Mouse (Mus musculus) CD4-positive, CD25-positive, alpha-beta regulatory T cell, adult 2 months (primary cell): ENCODE measurements around the gene Aebp1.
"Not testable (repeated sequence)": the region's sequence is repeated elsewhere in the genome, so short reads cannot be mapped to it uniquely, and the experiment has no call there.

ENCODE experiments used
- DNase-seq: peaks from one replicate; pipeline ENCODE4 v3.0.0-alpha.2; 2012; ENCODE audit warnings: low read depth, low spot score

Gene Aebp1

GRCm38 (mm10) chr11:5855902-5856301 is 5.8 kb upstream of the Aebp1 start:
- no peak for DNase-seq

- no peak for DNase-seq
Measured at GRCm38 (mm10) chr11:5856479-5857130, 5.1 kb upstream of the Aebp1 start.

DNA sequence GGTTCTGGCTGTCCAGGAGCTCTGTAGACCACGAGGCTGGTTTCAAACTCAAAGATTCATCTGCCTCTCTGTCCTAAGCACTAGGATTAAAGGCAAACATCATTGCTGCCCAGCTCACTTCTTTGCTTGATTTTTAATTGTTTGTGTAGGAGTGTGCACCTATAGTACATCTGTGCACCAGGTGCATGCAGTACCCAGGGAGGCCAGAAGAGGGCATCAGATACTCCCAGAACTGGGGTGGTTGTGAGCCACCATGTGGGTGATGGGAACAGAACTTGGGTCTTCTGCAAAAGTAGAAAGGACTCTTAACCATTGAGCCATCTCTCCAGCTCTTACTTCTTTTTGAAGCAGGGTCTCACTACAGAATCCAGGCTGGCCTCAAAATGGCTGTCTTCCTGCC is 3.0 kb upstream of the Aebp1 start:
- DNase-seq = peak; percentile 48

- DNase-seq = no peak
Measured at GRCm38 (mm10) chr11:5859883-5860550, 1.7 kb upstream of the Aebp1 start.

DNA sequence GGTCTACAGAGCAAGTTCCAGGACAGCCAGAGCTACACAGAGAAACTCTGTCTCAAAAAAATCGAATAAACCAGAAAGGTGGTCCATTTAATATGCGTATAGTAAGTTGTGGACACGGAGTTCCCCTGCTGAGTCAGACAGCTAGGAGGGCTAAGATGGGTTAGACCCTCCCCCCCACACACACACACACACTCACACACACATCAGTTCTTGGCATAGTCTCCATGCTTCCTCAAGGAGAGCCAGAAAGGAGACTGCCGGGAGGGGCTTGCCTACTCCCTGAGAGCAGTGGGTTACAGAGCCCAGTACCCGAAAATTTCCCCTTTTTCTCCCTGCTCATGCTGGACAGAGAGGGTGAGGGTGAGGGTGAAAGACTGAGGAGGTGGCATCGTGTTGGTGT is 1.1 kb upstream of the Aebp1 start:
- no peak for DNase-seq

- DNase-seq = no peak
Measured at GRCm38 (mm10) chr11:5862394-5863105, 803 bp downstream of the Aebp1 start.

DNA sequence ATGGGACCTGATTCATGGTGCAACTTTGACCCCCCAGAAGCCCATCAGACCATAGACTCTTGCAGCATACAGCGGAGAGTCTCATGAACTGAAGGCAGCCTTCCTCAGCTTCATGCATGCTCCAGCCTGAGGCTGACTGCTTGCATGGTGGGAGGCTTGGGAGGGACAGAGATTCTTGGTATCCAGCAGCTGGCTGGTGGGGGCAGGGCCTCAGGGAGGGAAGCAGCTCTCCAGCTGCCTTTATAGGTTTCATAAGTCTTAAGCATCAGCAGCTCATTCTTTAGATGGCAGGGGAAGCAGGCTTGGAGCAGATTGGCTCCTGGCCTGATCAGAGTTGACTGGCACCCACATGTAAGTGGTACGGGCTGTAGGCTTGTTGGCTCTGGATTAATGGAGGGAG is 5.4 kb downstream of the Aebp1 start:
- DNase-seq = no peak

DNA sequence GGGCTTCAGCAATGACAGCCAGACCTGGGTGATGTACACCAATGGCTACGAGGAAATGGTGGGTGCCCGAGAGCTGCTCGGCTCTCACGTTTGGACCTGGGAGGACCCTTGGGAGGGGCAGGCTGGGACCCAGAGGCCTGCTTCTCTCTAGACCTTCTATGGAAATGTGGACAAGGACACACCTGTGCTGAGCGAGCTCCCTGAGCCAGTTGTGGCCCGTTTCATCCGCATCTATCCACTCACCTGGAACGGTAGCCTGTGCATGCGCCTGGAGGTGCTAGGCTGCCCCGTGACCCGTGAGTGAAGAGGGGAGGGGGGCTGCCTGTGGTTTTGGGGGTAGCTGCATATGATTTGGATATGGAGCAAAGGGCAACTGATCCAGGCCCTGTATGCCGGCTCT is 6.6 kb downstream of the Aebp1 start:
- no peak for DNase-seq

- DNase-seq = no peak
Measured at GRCm38 (mm10) chr11:5869331-5869730, 7.6 kb downstream of the Aebp1 start.

DNA sequence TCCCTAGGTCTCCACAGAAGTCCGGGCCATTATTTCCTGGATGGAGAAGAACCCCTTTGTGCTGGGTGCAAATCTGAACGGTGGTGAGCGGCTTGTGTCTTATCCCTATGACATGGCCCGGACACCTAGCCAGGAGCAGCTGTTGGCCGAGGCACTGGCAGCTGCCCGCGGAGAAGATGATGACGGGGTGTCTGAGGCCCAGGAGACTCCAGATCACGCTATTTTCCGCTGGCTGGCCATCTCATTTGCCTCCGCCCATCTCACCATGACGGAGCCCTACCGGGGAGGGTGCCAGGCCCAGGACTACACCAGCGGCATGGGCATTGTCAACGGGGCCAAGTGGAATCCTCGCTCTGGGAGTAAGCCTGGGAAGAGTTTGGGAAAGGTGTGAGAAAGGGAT is 8.3 kb downstream of the Aebp1 start:
- no peak for DNase-seq

DNA sequence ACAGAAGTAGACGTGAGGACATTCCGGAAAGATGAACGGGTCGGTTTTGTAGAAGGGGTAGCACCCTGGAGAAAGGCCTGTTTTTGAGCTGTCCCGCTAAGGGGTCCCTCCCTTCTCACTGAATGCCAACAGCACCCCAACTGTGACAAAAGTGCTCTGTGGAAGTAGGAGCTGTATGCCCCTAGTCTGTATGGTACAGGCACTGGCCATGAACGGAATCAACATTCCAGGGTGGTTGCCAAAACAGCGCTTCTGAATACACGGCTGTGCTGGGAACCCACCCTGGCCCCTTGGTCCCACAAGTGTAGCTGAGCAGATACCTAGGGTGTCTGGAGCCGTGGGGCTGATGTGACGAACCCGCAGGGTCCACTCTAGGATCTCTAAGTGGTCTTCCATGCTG is 11.0 kb downstream of the Aebp1 start:
- DNase-seq = no peak

GRCm38 (mm10) chr11:5873192-5873591 is 11.4 kb downstream of the Aebp1 start:
- no peak for DNase-seq

- DNase-seq = no peak
Measured at GRCm38 (mm10) chr11:5877421-5877820, 15.7 kb downstream of the Aebp1 start.

DNA sequence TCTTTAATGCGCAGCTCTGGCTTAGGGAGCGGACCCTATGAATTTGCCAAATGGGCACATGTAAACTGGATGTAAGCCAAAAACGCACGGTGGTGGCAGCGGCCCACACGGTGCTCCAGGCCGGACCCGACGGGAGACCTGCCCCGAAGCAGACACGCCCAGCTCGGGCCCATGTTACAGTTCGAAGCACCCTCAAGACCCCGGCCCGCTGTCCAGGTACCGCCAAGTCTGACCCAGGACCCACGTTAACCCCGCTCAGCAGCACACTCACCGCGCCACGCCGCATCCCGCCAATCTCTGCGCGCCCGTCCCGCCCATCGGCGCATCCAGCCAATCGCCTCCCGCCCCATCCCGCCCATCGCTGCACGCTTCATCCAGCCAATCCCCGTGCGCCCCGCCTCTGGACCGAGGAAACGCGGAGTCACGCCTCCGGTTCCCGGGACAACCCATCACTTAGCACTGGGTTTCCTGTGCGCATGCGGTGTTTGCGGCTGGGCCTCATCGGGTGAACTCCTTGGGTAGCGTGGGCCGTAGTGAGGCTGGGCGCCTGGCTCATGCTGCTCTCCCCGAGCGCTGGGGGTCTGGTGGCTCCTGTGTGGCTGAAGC is 16.3 kb downstream of the Aebp1 start, which contains the start of gene Pold2:
Gene Pold2 (minus strand): TSS at position 372 of the 606 bp plus-strand sequence.
- DNase-seq = peak; percentile 99

GRCm38 (mm10) chr11:5878661-5879060 is 16.9 kb downstream of the Aebp1 start:
- DNase-seq = no peak

GRCm38 (mm10) chr11:5879905-5880304 is 18.2 kb downstream of the Aebp1 start:
- DNase-seq = peak; percentile 66

- DNase-seq = peak; percentile 15
Measured at GRCm38 (mm10) chr11:5882518-5882917, 20.8 kb downstream of the Aebp1 start.

DNA sequence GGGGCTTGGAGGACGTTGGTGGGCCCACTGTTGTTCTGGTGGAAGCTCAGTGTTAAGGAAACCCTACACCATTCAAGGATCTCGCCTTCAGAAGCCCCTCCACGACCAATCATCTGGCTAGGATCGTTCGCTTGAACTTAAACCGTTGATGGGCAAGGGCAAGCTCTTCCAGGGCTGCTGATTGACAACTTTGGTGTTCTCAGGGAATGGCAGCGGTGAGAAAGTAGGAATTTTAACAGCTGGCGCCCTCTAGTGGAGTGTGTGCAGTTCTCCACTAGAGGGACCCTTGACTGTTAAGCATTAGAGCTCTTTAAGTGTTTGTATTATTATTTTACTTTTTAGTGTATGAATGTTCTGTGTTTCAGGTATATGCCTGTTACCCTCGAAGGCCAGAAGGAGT is 24.4 kb downstream of the Aebp1 start:
- peak; percentile 79 for DNase-seq

DNA sequence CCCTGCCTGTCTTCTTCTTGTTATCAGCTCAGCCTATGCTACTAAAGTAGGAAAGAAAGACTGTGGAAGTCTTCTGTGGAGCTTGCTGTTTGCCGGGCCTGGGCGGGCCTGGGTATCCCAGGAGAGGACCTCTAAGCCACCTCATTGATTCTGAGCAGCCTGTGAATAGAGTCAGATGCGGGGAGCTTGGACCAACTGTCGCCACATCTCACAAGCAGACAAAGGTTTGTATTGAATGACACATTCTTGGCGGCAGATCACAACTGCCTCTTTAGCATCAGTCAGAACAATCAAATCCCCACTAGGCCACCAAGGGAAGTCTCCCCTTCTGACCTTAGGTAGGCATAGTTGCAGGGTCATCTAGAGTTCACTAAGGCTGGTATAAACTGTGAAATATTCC is 25.5 kb downstream of the Aebp1 start:
- no peak for DNase-seq

GRCm38 (mm10) chr11:5888563-5888962 is 26.8 kb downstream of the Aebp1 start:
- DNase-seq = not testable (repeated sequence)

DNA sequence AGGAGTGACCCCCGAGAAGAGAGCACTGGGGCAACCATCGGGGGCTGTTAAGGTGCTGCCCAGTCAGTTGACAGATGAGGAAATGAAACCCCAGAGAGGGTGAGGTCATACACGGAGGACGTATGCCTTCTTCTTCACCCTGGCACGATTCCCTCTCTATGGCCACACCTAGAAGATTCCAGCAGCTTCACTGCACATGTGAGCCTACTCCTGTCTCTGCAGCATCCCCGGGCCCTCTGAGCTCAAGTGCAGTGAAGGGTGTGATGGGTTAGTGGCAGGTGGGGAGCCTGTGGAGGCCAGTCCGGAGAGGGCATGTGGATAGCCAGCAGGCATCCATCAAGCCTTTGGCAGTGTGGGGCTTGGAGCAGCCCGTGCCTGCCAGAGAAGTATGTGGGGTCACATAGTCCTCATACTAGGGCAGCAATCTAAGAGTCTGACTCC is 30.4 kb downstream of the Aebp1 start:
- no peak for DNase-seq

- DNase-seq = no peak
Measured at GRCm38 (mm10) chr11:5892810-5893368, 31.1 kb downstream of the Aebp1 start.
